Mouse (Mus musculus) cerebellum, adult 8-10 months (tissue): ENCODE data around the gene Nbea.
A peak's percentile ranks its signal among the peaks of the same experiment; 100 is the strongest.
"Not testable (repeated sequence)": the region's sequence is repeated elsewhere in the genome, so short reads cannot be mapped to it uniquely, and the experiment has no call there.

Source experiments
- DNase-seq: peaks from one replicate; pipeline ENCODE4 v3.0.0; 2022

Nbea gene

DNA sequence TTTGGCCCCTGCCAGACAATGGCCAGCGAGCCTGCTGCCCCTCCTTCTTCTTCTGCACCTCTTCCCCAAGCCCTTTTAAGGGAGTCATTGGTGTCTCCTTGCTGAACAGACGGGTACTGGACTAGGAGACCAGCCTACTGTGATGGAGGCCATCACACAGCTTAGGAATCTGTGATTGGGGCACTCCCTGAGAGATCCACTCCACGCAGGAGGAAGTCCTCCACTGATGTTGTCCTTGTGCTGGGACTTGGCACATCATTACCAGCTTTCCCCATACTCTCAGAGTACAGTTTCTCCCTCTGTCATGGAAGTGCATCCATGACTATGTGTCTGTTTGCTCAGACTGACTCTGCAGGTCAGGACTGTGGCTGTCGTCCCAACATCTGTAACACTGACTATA, 531.6 kb downstream of the Nbea start:
- no peak for DNase-seq

GRCm38 (mm10) chr3:55649541-55649940, 534.0 kb downstream of the Nbea start:
- no peak for DNase-seq

GRCm38 (mm10) chr3:55648299-55648698, 535.2 kb downstream of the Nbea start:
- no peak for DNase-seq

- DNase-seq: no peak
Observed at GRCm38 (mm10) chr3:55647176-55647575, 536.3 kb downstream of the Nbea start.

DNA sequence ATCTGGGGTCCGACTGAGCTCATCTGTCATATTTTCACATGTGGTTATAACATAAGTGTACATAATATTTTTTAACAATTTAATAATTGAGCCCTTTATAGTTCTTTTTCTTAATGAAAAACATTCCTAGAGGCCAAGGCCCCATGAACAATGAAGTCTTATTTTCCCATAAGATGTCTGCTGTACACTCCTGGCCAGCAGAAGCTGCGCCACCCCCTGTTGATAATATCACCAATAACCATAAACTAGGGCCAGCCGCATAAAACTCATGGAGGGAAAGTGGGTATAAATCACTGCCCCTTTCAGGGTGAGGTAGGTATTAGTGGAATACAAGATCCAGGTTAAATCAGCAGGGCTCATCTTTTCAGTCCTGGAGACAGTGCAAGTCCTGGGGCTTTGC, 537.1 kb downstream of the Nbea start:
- no peak for DNase-seq

GRCm38 (mm10) chr3:55644035-55644618, 539.4 kb downstream of the Nbea start:
- peak; percentile 54 for DNase-seq

DNA sequence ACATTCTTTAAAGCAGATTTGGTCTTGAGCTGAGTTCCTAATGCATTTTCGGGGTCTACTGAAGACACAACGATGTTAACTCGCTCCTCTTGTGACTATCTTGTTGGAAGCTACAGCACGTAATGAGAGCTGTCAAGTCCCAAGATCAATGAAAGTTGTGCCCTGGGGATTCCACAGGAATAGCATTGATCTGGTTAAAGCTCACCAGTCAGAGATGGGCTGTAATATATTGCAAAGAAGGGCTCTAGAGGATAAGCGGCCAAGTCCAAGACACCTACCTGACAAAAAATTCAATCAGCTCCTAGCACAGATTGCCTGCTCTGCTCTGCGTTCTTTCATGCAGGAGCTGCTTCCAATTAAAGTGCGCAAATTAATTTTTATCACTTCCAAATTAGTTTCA, 545.8 kb downstream of the Nbea start:
- DNase-seq: no peak

DNA sequence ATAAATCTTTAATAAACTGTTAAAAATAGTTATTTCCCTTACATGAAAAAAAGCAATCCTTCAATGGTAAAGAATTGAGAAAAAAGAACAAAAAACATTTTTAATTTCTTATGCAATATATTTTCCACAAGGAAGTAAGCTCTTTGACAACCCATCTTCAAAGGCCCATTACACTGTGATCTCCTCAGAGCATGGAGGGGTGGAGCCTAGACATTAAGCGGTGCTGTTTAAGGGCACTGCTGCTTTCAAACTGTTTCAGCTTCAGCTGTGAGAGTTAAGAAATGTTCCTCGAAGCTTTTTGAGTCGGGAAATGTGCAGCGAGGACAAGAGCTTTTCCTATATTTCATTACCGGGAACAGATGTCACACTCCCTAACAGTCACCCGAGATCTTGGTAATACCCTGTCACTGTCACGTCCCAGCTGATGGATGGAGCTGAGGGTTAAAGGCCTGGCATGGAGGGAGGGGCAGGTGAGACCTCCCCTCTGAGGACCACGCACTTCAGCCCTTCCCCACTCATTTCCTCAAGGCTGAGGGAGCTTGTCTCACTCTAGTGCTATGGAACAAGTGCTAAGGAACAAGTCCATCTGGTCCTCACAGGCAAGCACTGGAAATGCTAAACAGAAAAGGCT, 547.8 kb downstream of the Nbea start:
- no peak for DNase-seq

DNA sequence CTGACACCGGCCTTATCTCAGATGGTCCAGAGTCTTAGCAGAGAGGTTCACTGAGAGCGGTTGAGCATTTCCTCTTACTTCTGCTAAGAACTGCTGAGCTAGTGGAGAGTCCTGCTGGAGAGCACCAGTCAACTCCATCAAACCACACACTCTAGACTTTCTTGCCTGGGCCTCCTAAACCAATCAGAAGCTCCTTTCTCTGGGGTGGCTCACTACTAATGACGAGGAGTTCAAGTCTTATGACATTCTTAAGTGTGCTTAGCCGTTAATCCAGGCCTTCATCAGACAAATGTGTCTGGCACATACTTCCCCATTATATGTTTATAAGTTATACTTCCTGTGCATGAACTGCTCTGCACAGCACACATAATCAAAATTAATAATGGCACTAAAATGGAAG, 556.4 kb downstream of the Nbea start:
- no peak for DNase-seq

DNA sequence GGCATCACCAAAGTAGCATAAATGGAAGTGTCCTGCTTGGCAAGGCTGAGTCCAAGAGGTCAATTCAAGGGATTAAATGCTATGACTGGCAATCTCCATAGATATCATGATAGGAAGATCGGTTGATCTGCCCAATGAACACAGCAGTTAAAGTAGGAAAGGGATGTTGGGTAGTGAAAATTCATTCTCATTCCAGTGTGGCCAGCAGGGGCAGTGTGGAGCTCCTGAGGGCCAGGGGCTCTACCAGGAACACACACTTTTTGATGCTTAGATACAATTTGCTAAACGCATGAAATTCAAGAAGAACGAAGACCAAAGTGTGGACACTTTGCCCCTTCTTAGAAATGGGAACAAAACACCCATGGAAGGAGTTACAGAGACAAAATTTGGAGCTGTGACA, 561.5 kb downstream of the Nbea start:
- DNase-seq: not testable (repeated sequence)

GRCm38 (mm10) chr3:55618396-55618795, 565.1 kb downstream of the Nbea start:
- DNase-seq: no peak

DNA sequence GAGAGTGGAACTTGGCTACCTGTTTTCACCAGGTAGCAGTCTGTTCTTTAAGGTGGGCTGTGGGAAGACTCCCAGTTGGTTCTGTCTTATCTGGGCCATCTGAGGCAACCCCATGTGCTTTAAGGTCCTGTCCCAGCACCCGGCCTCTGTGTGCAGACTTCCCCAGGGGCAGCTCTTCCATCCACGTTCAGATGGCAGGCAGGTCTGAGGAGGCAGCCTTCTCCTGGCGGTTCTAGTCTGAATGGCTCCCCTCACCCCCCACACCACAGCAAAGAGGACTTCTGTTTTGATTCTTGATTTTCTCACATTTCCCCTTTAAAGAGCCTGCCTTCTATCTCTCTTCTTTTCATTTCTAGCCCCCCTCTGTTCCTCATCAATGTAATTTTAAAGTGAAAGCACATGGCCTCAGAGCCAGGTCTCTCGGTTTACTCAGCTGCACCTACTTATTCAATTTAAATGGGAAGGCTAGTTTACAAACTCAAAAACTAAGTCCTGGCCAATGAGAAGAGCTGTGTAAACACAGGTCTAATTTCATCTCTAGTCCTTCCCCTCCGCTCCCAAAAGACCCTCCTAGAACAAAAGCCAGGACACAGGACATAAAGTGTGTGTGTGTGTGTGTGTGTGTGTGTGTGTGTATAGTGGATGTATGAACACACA, 570.9 kb downstream of the Nbea start:
- no peak for DNase-seq

DNA sequence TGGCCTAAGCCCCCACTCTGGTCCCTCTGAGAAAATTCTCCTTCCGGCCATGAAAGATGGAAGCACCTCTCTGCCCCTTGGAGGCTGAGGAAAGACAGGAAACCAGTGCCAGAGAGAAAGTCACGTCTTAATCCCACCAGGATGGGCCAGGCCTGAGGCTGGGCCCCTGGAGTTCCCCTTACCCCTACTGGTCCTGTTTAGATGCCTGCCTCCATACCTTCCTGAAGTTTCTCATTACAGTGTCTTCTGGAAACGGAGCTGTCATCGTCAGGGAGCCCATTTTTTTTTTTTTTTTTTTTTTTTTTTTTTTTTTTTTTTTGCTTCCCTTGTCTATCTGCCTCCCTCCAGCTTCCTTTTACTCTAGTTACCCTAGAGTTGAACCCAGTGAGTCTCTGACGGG, 571.5 kb downstream of the Nbea start:
- no peak for DNase-seq

- no peak for DNase-seq
Observed at GRCm38 (mm10) chr3:55610191-55610590, 573.3 kb downstream of the Nbea start.

DNA sequence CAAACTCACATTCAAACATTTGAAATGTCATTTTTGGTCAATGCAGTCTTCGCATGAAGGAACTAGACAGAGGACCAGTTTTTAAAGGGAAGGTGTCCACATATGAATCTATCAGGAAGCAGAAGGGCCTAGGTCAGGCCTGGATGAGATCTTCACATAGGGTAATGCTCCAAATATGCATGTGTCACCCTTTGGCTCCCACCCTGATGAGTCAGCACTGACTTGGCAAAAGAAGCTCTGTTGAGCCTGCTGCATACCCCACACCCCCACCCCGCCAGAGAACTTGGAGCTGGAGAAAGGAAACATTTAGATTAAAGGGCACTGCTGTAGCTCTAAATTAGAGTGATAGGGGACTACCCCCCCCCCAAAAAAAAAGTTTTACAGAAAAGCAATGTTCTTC, 583.2 kb downstream of the Nbea start:
- no peak for DNase-seq

DNA sequence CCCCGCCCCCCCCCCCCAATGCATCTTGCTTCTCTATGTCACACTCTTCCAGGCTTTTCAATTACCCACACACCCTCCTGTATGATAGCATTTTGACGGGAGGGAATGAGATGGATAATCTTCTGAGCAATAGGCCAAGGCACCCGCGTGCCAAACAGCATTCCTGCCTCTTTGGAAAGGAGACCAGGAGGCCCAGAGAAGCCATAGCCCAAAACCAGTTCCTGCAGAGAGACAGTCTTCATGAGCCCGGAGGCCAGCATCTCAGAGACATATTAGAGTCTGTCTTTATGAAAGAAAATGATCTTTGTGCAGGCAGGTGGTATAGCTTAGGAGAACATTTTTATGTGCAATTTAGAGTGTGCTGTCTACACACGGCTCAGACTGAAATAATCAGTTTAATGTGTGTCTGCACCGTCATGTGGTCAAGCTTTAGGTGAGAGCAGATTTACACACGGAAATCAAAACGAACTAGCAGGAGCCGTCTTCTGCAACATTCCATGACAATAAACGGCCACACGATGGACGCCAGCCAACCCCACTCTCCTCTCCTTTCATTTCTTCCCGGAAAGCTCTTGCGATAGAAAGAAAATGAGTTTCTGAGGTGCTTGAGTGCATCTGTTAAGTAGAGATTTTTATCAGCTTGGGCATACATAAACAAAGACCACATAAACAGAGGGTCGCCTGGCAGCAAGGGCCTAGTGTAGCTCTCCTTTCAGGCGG, 584.0 kb downstream of the Nbea start:
- no peak for DNase-seq

DNA sequence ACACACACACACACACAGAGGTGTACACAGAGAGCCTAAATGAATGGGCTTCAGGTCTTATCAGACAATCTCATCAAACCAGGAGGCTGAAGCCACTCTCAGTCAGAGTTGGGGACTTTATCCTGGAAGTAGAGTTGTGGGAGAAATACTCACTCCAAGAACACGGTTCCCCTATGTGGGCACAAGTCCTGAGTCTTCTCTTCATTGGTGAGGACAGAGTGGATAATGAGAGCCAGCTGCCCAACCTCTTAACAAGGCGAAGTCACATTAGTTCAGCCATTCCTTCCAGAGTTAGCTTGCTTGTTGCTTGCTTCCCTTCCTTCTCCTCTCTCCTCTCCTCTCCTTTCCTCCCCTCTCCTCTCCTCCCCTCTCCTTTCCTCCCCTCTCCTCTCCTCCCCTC, 584.8 kb downstream of the Nbea start:
- no peak for DNase-seq

GRCm38 (mm10) chr3:55593312-55593711, 590.2 kb downstream of the Nbea start:
- no peak for DNase-seq

- no peak for DNase-seq
Observed at GRCm38 (mm10) chr3:55590727-55591126, 592.8 kb downstream of the Nbea start.

- peak; percentile 60 for DNase-seq
Observed at GRCm38 (mm10) chr3:55590291-55590690, 593.2 kb downstream of the Nbea start.

- DNase-seq: no peak
Observed at GRCm38 (mm10) chr3:55589402-55589944, 594.0 kb downstream of the Nbea start.

- DNase-seq: no peak
Observed at GRCm38 (mm10) chr3:55587972-55588946, 595.2 kb downstream of the Nbea start.
